Mouse (Mus musculus): Measurements from ENCODE around the gene Mroh2a.

Mroh2a gene

DNA sequence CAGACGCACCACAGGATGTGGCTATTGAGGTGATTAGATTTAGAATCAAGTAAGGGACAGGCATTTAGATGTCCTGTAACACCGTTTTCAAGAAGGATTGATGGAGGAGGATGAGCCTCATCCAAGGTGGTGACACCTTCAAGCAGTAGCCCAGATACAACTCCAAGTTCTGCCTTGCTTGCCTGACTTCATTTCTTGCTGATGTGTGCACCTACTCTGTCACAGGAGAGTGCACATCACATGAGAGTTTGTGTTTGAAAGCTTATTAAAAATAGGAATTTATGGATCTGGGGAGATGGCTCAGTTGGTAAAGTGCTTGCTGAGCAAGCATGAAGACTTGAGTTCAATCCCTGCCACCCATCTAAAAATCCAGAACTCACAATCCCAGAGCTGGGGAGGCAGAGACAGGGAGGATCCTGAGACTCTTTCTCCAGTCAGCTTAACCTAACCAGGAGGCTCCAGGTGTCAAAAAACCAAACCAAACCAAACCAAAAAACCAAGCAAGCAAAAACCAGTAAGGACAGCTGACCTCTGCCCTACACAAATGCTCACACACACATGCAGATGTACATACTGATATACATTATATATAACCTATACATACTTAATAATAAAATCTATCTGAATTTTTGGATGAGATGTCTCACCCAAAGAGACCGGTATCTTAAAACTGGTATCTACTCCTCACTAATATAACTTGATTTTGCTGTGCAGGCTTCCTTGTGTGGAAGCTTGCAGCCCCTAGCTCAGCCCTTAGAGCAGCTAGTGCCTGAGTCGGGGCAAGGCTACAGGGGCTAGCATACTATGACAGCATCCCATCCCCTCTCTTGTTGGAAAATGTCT is 72.1 kb downstream of the Mroh2a start:
- no peak for DNase-seq

GRCm38 (mm10) chr1:88299529-88299945 is 72.8 kb downstream of the Mroh2a start:
- no peak for DNase-seq

GRCm38 (mm10) chr1:88300301-88301050 is 73.7 kb downstream of the Mroh2a start:
- DNase-seq, result no peak

GRCm38 (mm10) chr1:88301121-88302014 is 74.6 kb downstream of the Mroh2a start:
- no peak for DNase-seq

- DNase-seq, result no peak
Observed at GRCm38 (mm10) chr1:88302057-88302740, 75.4 kb downstream of the Mroh2a start.

GRCm38 (mm10) chr1:88303762-88304161 is 77.0 kb downstream of the Mroh2a start:
- DNase-seq, result no peak

GRCm38 (mm10) chr1:88304261-88304985 is 77.6 kb downstream of the Mroh2a start:
- DNase-seq, result no peak

- no peak for DNase-seq
Observed at GRCm38 (mm10) chr1:88305018-88305795, 78.4 kb downstream of the Mroh2a start.

DNA sequence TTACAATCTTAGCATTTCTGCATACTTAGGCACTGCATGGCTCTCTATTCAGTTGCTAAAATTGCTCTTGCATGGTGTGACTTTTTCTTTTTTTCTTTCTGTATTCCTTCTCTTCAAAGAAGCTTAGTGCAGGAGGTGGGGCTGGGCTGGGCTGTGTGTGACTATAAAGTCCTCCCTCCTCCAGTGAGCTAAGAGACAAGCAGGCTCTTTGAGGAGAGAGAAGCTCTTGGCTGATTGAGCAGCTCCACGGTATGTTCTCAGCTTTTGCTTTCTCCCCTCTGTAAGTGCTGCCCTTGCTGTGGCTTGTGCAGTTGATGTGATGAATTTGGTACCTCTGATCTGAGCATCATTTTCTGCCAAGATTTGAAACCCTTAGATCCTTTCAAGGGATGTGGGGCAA is 79.8 kb downstream of the Mroh2a start:
- DNase-seq, result no peak

DNA sequence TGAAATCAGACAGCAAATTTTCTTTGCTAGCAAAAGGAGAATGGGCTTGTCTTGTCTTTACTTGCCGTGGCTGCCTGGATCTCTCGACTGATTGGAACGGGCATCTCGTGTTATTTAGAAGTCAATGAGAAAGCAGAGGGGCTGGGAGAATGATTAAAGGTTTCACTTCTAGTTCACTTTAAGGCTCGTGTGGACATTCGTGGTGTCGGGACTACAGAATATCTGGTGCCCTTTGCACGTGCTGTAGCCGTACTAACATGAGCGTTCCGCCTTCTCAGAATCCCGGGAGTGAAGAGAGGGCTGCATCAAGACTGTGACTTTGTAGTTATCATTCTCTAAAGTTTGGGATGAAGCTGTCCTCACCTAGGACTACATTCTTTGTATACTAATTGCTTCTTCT is 80.4 kb downstream of the Mroh2a start:
- DNase-seq, result no peak

DNA sequence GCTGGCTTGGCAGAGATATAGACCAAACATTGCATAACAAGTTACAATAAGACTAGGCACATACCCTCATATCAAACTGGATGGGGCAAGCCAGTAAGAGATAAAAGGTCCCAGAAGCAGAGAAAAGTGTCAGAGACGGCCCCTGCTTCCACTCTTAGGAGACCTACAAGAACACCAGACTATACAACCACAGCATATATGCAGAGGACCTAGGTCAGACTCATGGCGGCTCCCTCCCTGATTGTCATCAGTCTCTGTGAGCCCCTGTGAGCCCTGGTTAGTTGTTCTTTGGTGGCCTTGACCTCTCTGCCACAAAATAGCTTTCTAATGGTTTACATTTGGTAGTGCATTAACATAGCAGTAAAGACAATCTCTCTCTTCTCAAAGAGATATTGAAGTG is 82.2 kb downstream of the Mroh2a start:
- no peak for DNase-seq

- no peak for DNase-seq
Observed at GRCm38 (mm10) chr1:88309905-88310304, 83.1 kb downstream of the Mroh2a start.

DNA sequence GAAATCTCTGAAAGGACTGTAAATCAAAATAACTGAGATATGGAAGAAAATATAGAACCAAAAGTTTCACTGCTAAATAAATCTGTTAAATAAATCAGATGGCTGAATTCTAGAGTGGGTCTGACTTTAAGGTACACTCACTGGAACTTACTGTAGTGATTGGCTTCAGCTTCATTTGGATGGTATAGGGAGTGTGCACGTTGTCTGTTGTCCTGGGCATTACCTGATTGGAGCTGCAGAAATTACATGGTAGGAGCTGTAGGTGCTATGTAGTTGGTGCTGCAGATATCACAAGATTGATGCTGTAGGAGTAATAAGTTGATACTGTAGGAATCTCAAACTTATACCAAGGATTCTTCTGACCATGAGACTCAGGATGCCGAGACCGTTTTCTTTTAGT is 83.6 kb downstream of the Mroh2a start:
- no peak for DNase-seq

All from thymus, postnatal 25 days (tissue).